24 mouse cellular contexts compared by ENCODE assay signal in genomic region chr16:57747357-57748056, GRCm38 (mm10). TPM values are rescaled to one million over a fixed set of nuclear protein-coding genes. Genes with fewer than 3 reads are reported as not detected.
DNase-seq lines count a peak whose midpoint lies in the region; ATAC-seq lines count a peak whose summit lies in the region.
"Had no signal": no experiment of that assay in that cellular context is flagged by ENCODE, and none has a peak within 500 bp of the region (broad histone marks: within the 10 kb centered on the region; RNA-seq: fewer than 3 reads in every experiment).

No protein-coding gene starts in this region.

- H3K4me3 ChIP-seq in heart, embryonic 10.5 days = no peak overlapping the region
- H3K4me3 ChIP-seq in stomach, embryonic 14.5 days (ENCODE audit: low read depth, low read length) = no peak overlapping the region
- H3K4me3 ChIP-seq: embryonic facial prominence, embryonic 12.5 days; megakaryocyte, embryonic 14.5 days; midbrain, embryonic 15.5 days; neural tube, embryonic 13.5 days had no signal

- no peaks in the 10 kb centered on the region for H3K4me1 ChIP-seq in heart, embryonic 10.5 days
- 0 out of 2 replicates have a peak, but pooled peaks cover 3% of the 10 kb centered on the region for H3K4me1 ChIP-seq in stomach, embryonic 14.5 days (ENCODE audit: control insufficient read depth, insufficient read depth, low read length)
- H3K4me1 ChIP-seq: embryonic facial prominence, embryonic 12.5 days; megakaryocyte, embryonic 14.5 days; midbrain, embryonic 15.5 days; neural tube, embryonic 13.5 days had no signal

- no peak overlapping the region for H3K27ac ChIP-seq in heart, embryonic 10.5 days
- H3K27ac ChIP-seq in stomach, embryonic 14.5 days (ENCODE audit: low read length) = no peak overlapping the region
- H3K27ac ChIP-seq: embryonic facial prominence, embryonic 12.5 days; hindbrain, embryonic 14.5 days; liver, embryonic 14.5 days; midbrain, embryonic 15.5 days; neural tube, embryonic 13.5 days had no signal

- no peak overlapping the region for H3K9ac ChIP-seq in stomach, embryonic 14.5 days (replicated peaks; ENCODE audit: low read depth, low read length)
- H3K9ac ChIP-seq: embryonic facial prominence, embryonic 12.5 days; hindbrain, embryonic 14.5 days; liver, embryonic 14.5 days; lung, embryonic 14.5 days; midbrain, embryonic 15.5 days; neural tube, embryonic 13.5 days had no signal

- no peaks in the 10 kb centered on the region for H3K27me3 ChIP-seq in heart, embryonic 10.5 days (ENCODE audit: insufficient read depth, poor library complexity, severe bottlenecking)
- no peaks in the 10 kb centered on the region for H3K27me3 ChIP-seq in stomach, embryonic 14.5 days (ENCODE audit: control insufficient read depth, insufficient read depth, low read length)
- H3K27me3 ChIP-seq: embryonic facial prominence, embryonic 12.5 days; megakaryocyte, embryonic 14.5 days; midbrain, embryonic 15.5 days; neural tube, embryonic 13.5 days had no signal

- no peak overlapping the region for H3K4me2 ChIP-seq in stomach, embryonic 14.5 days (replicated peaks; ENCODE audit: low read depth, low read length)
- H3K4me2 ChIP-seq: embryonic facial prominence, embryonic 12.5 days; hindbrain, embryonic 14.5 days; lung, embryonic 14.5 days; midbrain, embryonic 15.5 days; neural tube, embryonic 13.5 days had no signal

- 0 out of 2 replicates have a peak, but pooled peaks have one; percentile 33 for ATAC-seq in stomach, embryonic 14.5 days (ENCODE audit: insufficient number of reproducible peaks, insufficient read depth, low FRiP score, low read depth)
- ATAC-seq in megakaryocyte, adult 5-6 weeks (ENCODE audit: poor library complexity, severe bottlenecking) = no peak
- ATAC-seq: forebrain, embryonic 14.5 days; midbrain, embryonic 15.5 days had no signal

- DNase-seq in heart, adult 11 months = peak; percentile 85
- DNase-seq in heart, embryonic 10.5 days (ENCODE audit: low spot score) = no peak
- DNase-seq in 3T3-L1 (ENCODE audit: low read depth, low spot score) (peak; percentile 54), NIH3T3 (ENCODE audit: low read depth) (peak; percentile 55)
- no peak for DNase-seq in adrenal gland, postnatal 4 days (ENCODE audit: low spot score in 2 of 2)
- DNase-seq: adrenal gland, postnatal 25 days; cerebellum, adult 9-11 months; heart, postnatal 4 days; kidney, postnatal 36 days; retina, postnatal 1 day; right cerebral cortex, postnatal 25 days; thymus, adult 2 months; thymus, postnatal 4 days had no signal

- no peaks in the 10 kb centered on the region for H3K36me3 ChIP-seq in heart, embryonic 10.5 days
- no peaks in the 10 kb centered on the region for H3K36me3 ChIP-seq in stomach, embryonic 14.5 days (ENCODE audit: control insufficient read depth, insufficient read depth, low read length)
- H3K36me3 ChIP-seq: embryonic facial prominence, embryonic 12.5 days; midbrain, embryonic 15.5 days; neural tube, embryonic 13.5 days had no signal

- no peaks in the 10 kb centered on the region for H3K9me3 ChIP-seq in heart, embryonic 10.5 days
- no peaks in the 10 kb centered on the region for H3K9me3 ChIP-seq in stomach, embryonic 14.5 days (ENCODE audit: control insufficient read depth, low read depth, low read length)
- H3K9me3 ChIP-seq: embryonic facial prominence, embryonic 12.5 days; megakaryocyte, embryonic 14.5 days; midbrain, embryonic 15.5 days; neural tube, embryonic 13.5 days had no signal

- 68% methylated on average over 2 of the region's 2 CpGs for WGBS in heart, embryonic 10.5 days
- WGBS in stomach, embryonic 14.5 days = 43% methylated on average over 2 of the region's 2 CpGs

RNA-seq across cellular contexts. Expression of gene Col8a1, which starts 7.0 kb away (rescaled TPM):
- polyA plus RNA-seq in heart, embryonic 10.5 days (2016; fragmentation: Nextera tagmentation; extraction: Ambion mirVana) = 1.8 TPM in 2 replicates
- polyA plus RNA-seq in stomach, embryonic 14.5 days (2014; fragmentation: Nextera tagmentation; extraction: Ambion mirVana) = 12.2 and 14.9 TPM in 2 replicates
- not detected in 2 replicates for total RNA-seq in megakaryocyte, adult 5-6 weeks (2015)
- total RNA-seq in megakaryocyte, adult 5-6 weeks (2017) = not detected in 2 replicates
- total RNA-seq in adrenal gland, postnatal 4 days (2021) = 1 to 10 TPM; 2.8 to 3.5 TPM
- total RNA-seq: granulocyte monocyte progenitor cell, adult 5-6 weeks had no signal

Comparison
In these comparisons a context has a peak if more than half of its experiments do, and no peak if none do; other contexts are left out.
1. DNase-seq: peak in heart, adult 11 months (single experiment), 3T3-L1 (single experiment) and NIH3T3 (single experiment); none in heart, embryonic 10.5 days (single experiment) and adrenal gland, postnatal 4 days (0 of 2).